Mouse (Mus musculus) liver, embryonic 14.5 days (tissue): ENCODE results near the gene Ccdc162.

Source experiments
- CTCF ChIP-seq: IDR thresholded peaks from 2 replicates; pipeline ENCODE4 v1.5.1; 2016; ENCODE audit warnings: antibody characterized with exemption, low read depth, control low read depth
- EP300 ChIP-seq: IDR thresholded peaks from 2 replicates; pipeline ENCODE4 v1.6.1; 2016; ENCODE audit warnings: antibody characterized with exemption, low read depth

DNA sequence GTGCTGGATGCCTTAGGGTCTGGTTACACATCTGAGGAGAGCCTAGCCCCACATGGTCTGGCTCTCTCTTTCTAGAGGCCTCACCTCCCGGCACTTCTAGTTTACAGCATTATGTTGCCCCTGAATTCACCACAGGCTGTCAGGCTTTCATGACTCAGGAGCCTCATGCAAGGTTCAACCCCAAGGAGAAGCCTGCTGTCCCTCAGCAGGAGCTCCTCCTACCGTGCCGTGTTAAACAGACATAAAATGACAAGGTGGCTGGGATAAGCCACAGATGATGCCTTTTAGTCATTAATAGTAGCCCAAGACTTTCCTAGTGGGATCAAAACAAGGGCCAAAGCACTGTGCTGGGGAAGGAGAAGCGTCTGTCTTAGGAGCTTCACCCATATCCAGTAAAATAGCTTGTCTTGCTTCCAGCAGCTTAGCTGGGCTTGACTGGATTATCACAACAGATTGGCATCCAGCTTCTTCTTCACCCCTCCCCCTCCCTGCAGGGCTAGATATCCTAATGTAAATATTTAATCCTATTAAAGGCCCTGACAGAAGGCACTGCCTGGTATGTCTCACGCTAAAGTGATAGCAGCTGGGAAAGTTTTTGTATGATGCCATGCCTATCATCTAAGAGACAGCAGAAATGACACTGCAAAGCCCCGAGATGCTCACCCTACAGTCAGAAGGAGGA lies 64.2 kb downstream of the Ccdc162 start:
- TF ChIP-seq CTCF = no peak
- no peak for TF ChIP-seq EP300
